Mouse (Mus musculus): ENCODE results near the gene Xpr1.

- TF ChIP-seq POLR2A (IDR thresholded peaks at IDR 0.05; ENCODE audit: low read depth, low read length) (no peak), CTCF (IDR thresholded peaks at IDR 0.05; ENCODE audit: extremely low read depth, insufficient read length, insufficient replicate concordance, low read depth, low read length) (no peak)
Observed at GRCm38 (mm10) chr1:155408577-155408966, 8.6 kb downstream of the Xpr1 start.

All from small intestine, adult 2 months (tissue).